Mouse (Mus musculus): ENCODE measurements at regions not wholly inside any gene's neighbourhood (a gene's known extent, or its start where the extent isn't known, plus 50 kb on each side); places are given as distances from the start of the nearest gene placed in this dataset.
A peak's percentile ranks its signal among the peaks of the same experiment; 100 is the strongest.

GRCm38 (mm10) chrX:12834681-12835080, 72.8 kb upstream of the Med14 start:
- no peak for DNase-seq

GRCm38 (mm10) chrX:12832709-12833108, 70.8 kb upstream of the Med14 start:
- no peak for DNase-seq

- no peak for DNase-seq
Measured at GRCm38 (mm10) chrX:12829165-12829564, 67.3 kb upstream of the Med14 start.

- DNase-seq: no peak
Measured at GRCm38 (mm10) chrX:12827299-12827872, 65.5 kb upstream of the Med14 start.

- no peak for DNase-seq
Measured at GRCm38 (mm10) chrX:12826646-12827045, 64.8 kb upstream of the Med14 start.

GRCm38 (mm10) chrX:12825262-12825661, 63.4 kb upstream of the Med14 start:
- no peak for DNase-seq

- no peak for DNase-seq
Measured at GRCm38 (mm10) chrX:12824497-12824896, 62.6 kb upstream of the Med14 start.

- DNase-seq: peak in 1 of 2 experiments; percentile 47
Measured at GRCm38 (mm10) chrX:12822777-12823176, 60.9 kb upstream of the Med14 start.

- DNase-seq: no peak
Measured at GRCm38 (mm10) chrX:12813083-12813660, 51.3 kb upstream of the Med14 start.
